Comparison of ENCODE assay signal across 32 mouse cellular contexts in the genomic region with DNA sequence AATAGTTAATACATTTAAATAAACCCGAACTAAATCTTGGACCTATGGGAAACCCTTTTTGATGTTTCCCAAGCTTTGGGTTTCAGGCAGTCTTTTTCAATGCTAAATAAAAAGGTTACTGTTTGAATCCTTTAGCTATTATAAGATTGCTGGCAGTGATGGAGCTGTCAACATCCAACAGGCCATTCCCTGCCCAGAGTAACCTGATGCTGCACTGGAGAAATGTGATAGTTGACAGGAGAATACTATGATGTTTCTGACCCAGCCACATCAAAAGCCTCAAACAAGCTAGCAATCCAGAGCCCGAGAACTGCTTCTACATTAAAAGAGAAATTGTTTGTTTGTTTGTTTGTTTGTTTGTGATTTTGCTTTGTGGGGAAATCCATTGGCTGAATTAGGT.
DNase-seq lines count a peak whose midpoint lies in the region; ATAC-seq and TF ChIP-seq lines count a peak whose summit lies in the region.
"Had no signal": no experiment of that assay in that cellular context is flagged by ENCODE, and none has a peak within 500 bp of the region (broad histone marks: within the 10 kb centered on the region; RNA-seq: fewer than 3 reads in every experiment).

No protein-coding gene starts in this region.

- no peaks in the 10 kb centered on the region for H3K36me3 ChIP-seq in embryonic facial prominence, embryonic 14.5 days (ENCODE audit: control insufficient read depth, insufficient read depth, low read length)
- H3K36me3 ChIP-seq in embryonic facial prominence, embryonic 10.5 days (replicated peaks): no peaks in the 10 kb centered on the region
- H3K36me3 ChIP-seq: embryonic facial prominence, embryonic 12.5 days; forebrain, embryonic 12.5 days; forebrain, embryonic 15.5 days; G1E; heart, embryonic 13.5 days had no signal

- no peak for TF ChIP-seq CTCF in brain, embryonic 14.5 days (IDR thresholded peaks at IDR 0.05; ENCODE audit: borderline replicate concordance, extremely low read depth, insufficient read depth, insufficient read length)

- no peak overlapping the region for H3K9ac ChIP-seq in embryonic facial prominence, embryonic 14.5 days (ENCODE audit: low read depth, low read length)
- H3K9ac ChIP-seq: embryonic facial prominence, embryonic 12.5 days; forebrain, embryonic 12.5 days; forebrain, embryonic 15.5 days; heart, embryonic 13.5 days; hindbrain, embryonic 14.5 days had no signal

- H3K4me1 ChIP-seq in embryonic facial prominence, embryonic 14.5 days (ENCODE audit: control insufficient read depth, insufficient read depth, low read length): no peaks in the 10 kb centered on the region
- peaks cover 12% of the 10 kb centered on the region for H3K4me1 ChIP-seq in embryonic facial prominence, embryonic 10.5 days

- no peak for ATAC-seq in embryonic facial prominence, embryonic 14.5 days (ENCODE audit: low read depth)
- ATAC-seq: forebrain, embryonic 15.5 days; hindbrain, postnatal 0 days; inflammation-experienced regulatory T-cells, adult 6 months; intestine, embryonic 16.5 days; Patski had no signal

- H3K4me3 ChIP-seq in embryonic facial prominence, embryonic 14.5 days (ENCODE audit: low read depth, low read length): no peak overlapping the region
- no peak overlapping the region for H3K4me3 ChIP-seq in embryonic facial prominence, embryonic 10.5 days
- H3K4me3 ChIP-seq: embryonic facial prominence, embryonic 12.5 days; erythroblast, embryonic 14.5 days; forebrain, embryonic 12.5 days; forebrain, embryonic 15.5 days; heart, embryonic 13.5 days had no signal

- H3K27me3 ChIP-seq in embryonic facial prominence, embryonic 14.5 days (replicated peaks; ENCODE audit: control insufficient read depth, insufficient read depth, low read length): no peaks in the 10 kb centered on the region
- no peaks in the 10 kb centered on the region for H3K27me3 ChIP-seq in embryonic facial prominence, embryonic 10.5 days (replicated peaks; ENCODE audit: low read depth, poor library complexity, severe bottlenecking)
- H3K27me3 ChIP-seq: CH12.LX; embryonic facial prominence, embryonic 12.5 days; forebrain, embryonic 12.5 days; forebrain, embryonic 15.5 days; heart, embryonic 13.5 days; Patski had no signal

- TF ChIP-seq POLR2A in brain, embryonic 14.5 days (IDR thresholded peaks at IDR 0.05; ENCODE audit: borderline replicate concordance, extremely low read depth, insufficient read depth, insufficient read length, poor library complexity, severe bottlenecking): no peak

- peak; percentile 13 for DNase-seq in embryonic facial prominence, embryonic 14.5 days (ENCODE audit: low spot score)
- no peak for DNase-seq in embryonic facial prominence, embryonic 10.5 days (ENCODE audit: low spot score)
- DNase-seq in gastrocnemius, postnatal 10 days: peak; percentile 4
- no peak for DNase-seq in gastrocnemius, postnatal 4 days (ENCODE audit: low spot score in 2 of 2)
- DNase-seq in brain, embryonic 14.5 days (ENCODE audit: low read depth): peak; percentile 7
- DNase-seq in skeletal muscle tissue, adult 2 months (ENCODE audit: low read depth, low spot score): peak; percentile 58
- no peak for DNase-seq in frontal cortex, postnatal 14 days (ENCODE audit: low spot score in 2 of 2)
- DNase-seq: adrenal gland, postnatal 10 days; adrenal gland, postnatal 36 days; B cell, adult 2 months; cerebellum, adult 11 months; cerebellum, adult 2 months; cerebellum, adult 9-11 months; cerebellum, postnatal 25 days; embryo, embryonic 11 days; gastrocnemius, postnatal 36 days; heart, adult 18-20 months; heart, postnatal 14 days; heart, postnatal 4 days; kidney, adult 18-20 months had no signal

- no peak overlapping the region for H3K4me2 ChIP-seq in embryonic facial prominence, embryonic 14.5 days (ENCODE audit: low read depth, low read length)
- H3K4me2 ChIP-seq: embryonic facial prominence, embryonic 12.5 days; forebrain, embryonic 12.5 days; forebrain, embryonic 15.5 days; heart, embryonic 13.5 days; hindbrain, embryonic 14.5 days had no signal

- 28% methylated on average over 2 of the region's 2 CpGs for WGBS in embryonic facial prominence, embryonic 14.5 days
- 50% methylated on average over 2 of the region's 2 CpGs for WGBS in embryonic facial prominence, embryonic 10.5 days

- H3K27ac ChIP-seq in embryonic facial prominence, embryonic 14.5 days (replicated peaks; ENCODE audit: low read depth, low read length): no peak overlapping the region
- no peak overlapping the region for H3K27ac ChIP-seq in embryonic facial prominence, embryonic 10.5 days (replicated peaks)
- H3K27ac ChIP-seq: embryonic facial prominence, embryonic 12.5 days; forebrain, embryonic 12.5 days; forebrain, embryonic 15.5 days; heart, embryonic 13.5 days; hindbrain, embryonic 14.5 days; hindbrain, postnatal 0 days had no signal

- no peaks in the 10 kb centered on the region for H3K9me3 ChIP-seq in embryonic facial prominence, embryonic 14.5 days (ENCODE audit: control insufficient read depth, low read length)
- no peaks in the 10 kb centered on the region for H3K9me3 ChIP-seq in embryonic facial prominence, embryonic 10.5 days
- H3K9me3 ChIP-seq: embryonic facial prominence, embryonic 12.5 days; forebrain, embryonic 12.5 days; forebrain, embryonic 15.5 days; G1E; heart, embryonic 13.5 days had no signal

Comparison
In these comparisons a context has a peak if more than half of its experiments do, and no peak if none do; other contexts are left out.
1. DNase-seq: peak in embryonic facial prominence, embryonic 14.5 days (single experiment), gastrocnemius, postnatal 10 days (single experiment), brain, embryonic 14.5 days (single experiment) and skeletal muscle tissue, adult 2 months (single experiment); none in embryonic facial prominence, embryonic 10.5 days (single experiment), gastrocnemius, postnatal 4 days (0 of 2) and frontal cortex, postnatal 14 days (0 of 2).